Mouse (Mus musculus) myocyte (in vitro differentiated cells): ENCODE results near the gene Tbxas1.

Experiments
- CEBPB ChIP-seq: IDR thresholded peaks from 2 replicates; pipeline ENCODE4 v1.6.1; 2011; ENCODE audit warnings: mild to moderate bottlenecking, moderate library complexity; ENCODE audit not compliant: poor library complexity, insufficient read depth, severe bottlenecking
- POLR2A ChIP-seq: IDR thresholded peaks from one replicate; pipeline ENCODE4 v1.6.1; 2011; ENCODE audit warnings: low read depth, mild to moderate bottlenecking, control low read depth, moderate library complexity; ENCODE audit not compliant: insufficient read length
- POLR2AphosphoS2 ChIP-seq: IDR thresholded peaks from one replicate; pipeline ENCODE4 v1.6.1; 2011; ENCODE audit warnings: low read depth, control low read depth; ENCODE audit not compliant: insufficient read length
- USF1 ChIP-seq: IDR thresholded peaks from one replicate; pipeline ENCODE4 v1.6.1; 2011; ENCODE audit warnings: low read depth, mild to moderate bottlenecking, control low read depth, moderate library complexity

DNA sequence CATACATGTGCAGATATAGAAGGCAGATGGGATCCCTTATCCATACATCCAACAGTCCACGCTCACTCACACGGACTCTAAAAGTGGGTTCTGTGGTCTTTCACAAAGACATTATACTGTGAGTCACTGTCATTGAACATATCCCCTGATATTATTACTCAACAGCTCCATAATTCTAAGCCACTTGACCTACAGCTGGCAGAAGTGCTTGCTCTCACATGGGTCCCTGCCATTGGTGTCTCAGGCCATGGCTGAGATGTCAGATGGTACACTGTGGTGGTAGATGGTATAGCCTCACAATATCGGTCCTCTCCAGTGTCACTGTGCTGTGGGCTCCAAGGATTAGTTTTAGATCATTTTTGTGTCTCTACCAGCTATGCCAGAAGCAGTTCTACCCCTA is 41.5 kb upstream of the Tbxas1 start:
- TF ChIP-seq POLR2A, result no peak
- TF ChIP-seq USF1, result no peak
- no peak for TF ChIP-seq CEBPB
- no peak for TF ChIP-seq POLR2AphosphoS2
